Mouse (Mus musculus): ENCODE measurements at regions not wholly inside any gene's neighbourhood (a gene's known extent, or its start where the extent isn't known, plus 50 kb on each side); places are given as distances from the start of the nearest gene placed in this dataset.
A peak's percentile ranks its signal among the peaks of the same experiment; 100 is the strongest.

DNA sequence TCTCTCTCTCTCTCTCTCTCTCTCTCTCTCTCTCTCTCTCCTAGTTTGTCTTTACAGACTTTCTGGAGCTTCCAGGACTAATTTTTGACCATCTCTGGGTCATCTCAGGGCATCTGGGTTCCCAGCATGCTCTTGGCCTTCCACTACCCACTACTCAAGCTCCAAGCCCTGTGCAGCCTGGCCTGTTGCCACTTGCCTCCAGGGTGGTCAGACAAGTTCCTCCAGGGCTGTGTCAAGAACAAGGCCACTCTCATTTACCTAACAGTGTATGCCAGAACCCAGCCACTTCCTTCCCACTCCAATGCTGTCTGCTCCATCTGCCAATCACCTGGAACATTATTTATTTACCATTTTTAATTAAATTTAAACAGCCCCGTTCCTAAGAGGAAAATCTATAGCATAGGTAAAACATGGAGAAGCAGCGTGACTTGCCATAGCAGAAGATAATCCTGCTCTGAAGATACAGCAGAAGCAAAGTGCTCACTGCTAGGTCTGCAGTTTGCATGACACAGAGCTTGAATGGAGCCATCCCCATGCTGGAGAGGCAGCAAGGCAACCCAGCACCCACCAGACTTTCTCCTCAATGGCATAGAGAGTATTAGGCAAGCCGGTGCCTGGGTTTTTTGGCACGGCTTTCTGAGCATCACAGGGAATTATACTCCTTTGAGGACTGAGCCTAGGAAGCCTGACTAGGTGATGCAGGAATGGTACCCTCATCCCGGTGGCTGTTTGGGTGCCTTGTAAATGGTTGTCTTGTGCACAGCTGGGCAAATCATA, 54.0 kb downstream of the Foxi1 start:
- Histone ChIP-seq H3K4me1 (replicated peaks; ENCODE audit: control insufficient read depth, insufficient read depth, low read length) (no peaks in the 10 kb centered on the region), H3K4me3 (ENCODE audit: control insufficient read depth, insufficient read depth, low read length) (no peak overlapping the region), H3K27ac (ENCODE audit: control insufficient read depth, insufficient read depth, low read length) (no peak overlapping the region), H3K36me3 (ENCODE audit: control insufficient read depth, insufficient read depth, low read length) (no peaks in the 10 kb centered on the region), H3K27me3 (ENCODE audit: control insufficient read depth, insufficient read depth, low read length) (no peaks in the 10 kb centered on the region)
- DNase-seq: no peak
- 86% methylated on average over 5 of the region's 5 CpGs for WGBS
- TF ChIP-seq POLR2A (IDR thresholded peaks at IDR 0.05; ENCODE audit: control insufficient read depth, extremely low read depth, insufficient read depth, low read length, poor library complexity) (no peak), CTCF (IDR thresholded peaks at IDR 0.05; ENCODE audit: borderline replicate concordance, control insufficient read depth, extremely low read depth, insufficient read depth, low read length, poor library complexity) (no peak)

DNA sequence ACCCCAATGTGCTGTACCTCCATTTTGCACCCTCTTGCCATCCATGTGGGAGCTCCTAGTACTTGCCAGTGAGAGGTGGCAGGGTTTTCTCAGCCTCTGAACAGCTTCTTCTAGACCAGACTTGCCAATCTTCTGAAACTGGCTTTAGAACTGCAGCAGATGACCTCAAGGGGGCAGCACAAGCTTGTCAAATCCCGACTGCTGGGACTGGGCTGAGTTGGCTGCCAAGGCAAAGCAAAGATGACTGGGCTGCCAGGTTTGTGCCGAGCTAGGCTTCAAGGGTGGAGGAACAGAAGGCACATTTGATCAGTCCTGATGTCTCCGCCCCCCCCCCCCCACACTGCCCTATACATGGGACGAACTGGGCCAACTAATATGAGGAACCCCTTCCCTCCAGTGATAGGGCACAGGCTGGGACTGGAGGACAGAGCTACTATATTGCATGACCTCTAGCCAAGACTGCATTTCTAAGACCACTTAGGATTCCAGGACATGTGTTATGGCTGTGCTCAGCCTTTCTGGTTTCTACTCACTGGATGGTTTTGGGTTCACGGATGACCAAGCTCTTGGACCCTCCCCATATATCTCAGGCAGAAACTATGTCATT, 51.1 kb upstream of the 4930469K13Rik start:
- Histone ChIP-seq H3K27ac (ENCODE audit: control insufficient read depth, insufficient read depth, low read length) (no peak overlapping the region), H3K36me3 (ENCODE audit: control insufficient read depth, insufficient read depth, low read length) (no peaks in the 10 kb centered on the region), H3K27me3 (ENCODE audit: control insufficient read depth, insufficient read depth, low read length) (no peaks in the 10 kb centered on the region), H3K4me1 (replicated peaks; ENCODE audit: control insufficient read depth, insufficient read depth, low read length) (no peaks in the 10 kb centered on the region), H3K4me3 (ENCODE audit: control insufficient read depth, insufficient read depth, low read length) (no peak overlapping the region)
- TF ChIP-seq CTCF (IDR thresholded peaks at IDR 0.05; ENCODE audit: borderline replicate concordance, control insufficient read depth, extremely low read depth, insufficient read depth, low read length, poor library complexity) (peak; percentile 69; the same call in 1 of the 2 replicates), POLR2A (IDR thresholded peaks at IDR 0.05; ENCODE audit: control insufficient read depth, extremely low read depth, insufficient read depth, low read length, poor library complexity) (no peak)
- DNase-seq: peak; percentile 63
- WGBS: 39% methylated on average over 5 of the region's 5 CpGs
